Mouse (Mus musculus) hindbrain, postnatal 0 days (tissue): ENCODE measurements around the gene Tnrc6c. TPM values are rescaled to one million over a fixed set of nuclear protein-coding genes. Genes with fewer than 3 reads are reported as not detected.

Source experiments
- ATAC-seq: fragments of 200-750 bp; cut with Nextera tagmentation; 2 replicates; pipeline ENCODE4 v1.8.0; 2017; ENCODE audit warnings: mild to moderate bottlenecking, moderate TSS enrichment, moderate library complexity
- DNase-seq: peaks from one replicate; pipeline ENCODE4 v3.0.0-alpha.2; 2015; ENCODE audit warnings: low spot score
- H3K27ac ChIP-seq: fragments of 300-500 bp; sonication (generic); 2 replicates; pipeline ENCODE4 v1.5.1; 2014; ENCODE audit warnings: mild to moderate bottlenecking
- H3K27me3 ChIP-seq: fragments of 300-500 bp; sonication (generic); 2 replicates; pipeline ENCODE4 v1.6.1; 2014; ENCODE audit warnings: low read length, mixed read lengths; ENCODE audit not compliant: insufficient read depth
- H3K36me3 ChIP-seq: fragments of 300-500 bp; sonication (generic); 2 replicates; pipeline ENCODE4 v1.6.1; 2014; ENCODE audit warnings: low read length, mixed read lengths; ENCODE audit not compliant: insufficient read depth
- H3K4me1 ChIP-seq: fragments of 300-500 bp; sonication (generic); 2 replicates; pipeline ENCODE4 v1.6.1; 2014; ENCODE audit warnings: antibody characterized with exemption, low read length, mixed read lengths; ENCODE audit not compliant: insufficient read depth
- H3K4me2 ChIP-seq: fragments of 300-500 bp; sonication (generic); 2 replicates; pipeline ENCODE4 v1.6.1; 2014; ENCODE audit warnings: low read depth, mild to moderate bottlenecking, low read length, moderate library complexity, mixed read lengths
- H3K4me3 ChIP-seq: fragments of 300-500 bp; sonication (generic); 2 replicates; pipeline ENCODE4 v1.5.1; 2014; ENCODE audit warnings: low read length
- H3K9ac ChIP-seq: fragments of 300-500 bp; sonication (generic); replicated peaks from 2 replicates; pipeline ENCODE4 v1.6.1; 2014; ENCODE audit warnings: mild to moderate bottlenecking, low read length, moderate library complexity, mixed read lengths
- H3K9me3 ChIP-seq: fragments of 300-500 bp; sonication (generic); 2 replicates; pipeline ENCODE4 v1.6.1; 2016; ENCODE audit warnings: low read length, mixed read lengths
- CTCF ChIP-seq: IDR thresholded peaks from 2 replicates; pipeline ENCODE4 v1.5.1; 2016; ENCODE audit warnings: antibody characterized with exemption, control low read depth, low read depth
- WGBS: fragments of 180-500 bp; shearing (Covaris S2); extraction: QIAGEN DNeasy Blood & Tissue Kit; methylation state at CpG from one replicate; pipeline ENCODE4 v1.1.7; 2014; 5-methylcytosine and 5-hydroxymethylcytosine counted together
- polyA plus RNA-seq: library from polyadenylated mRNA; unstranded; fragments of >200 nt; fragmentation: Nextera tagmentation; extraction: Ambion mirVana; gene quantifications from 2 replicates; pipeline ENCODE4 v1.2.1, GENCODE M21; 2015
- total RNA-seq: library from RNA; depleted of rRNA; stranded (reverse); fragments of >200 nt; gene quantifications from 2 replicates; pipeline ENCODE4 v1.2.3, GENCODE M21; 2014

Gene Tnrc6c
- total and polyA plus RNA-seq, 2 experiments from 2014 or later, result 18.3 to 64.9 TPM

DNA sequence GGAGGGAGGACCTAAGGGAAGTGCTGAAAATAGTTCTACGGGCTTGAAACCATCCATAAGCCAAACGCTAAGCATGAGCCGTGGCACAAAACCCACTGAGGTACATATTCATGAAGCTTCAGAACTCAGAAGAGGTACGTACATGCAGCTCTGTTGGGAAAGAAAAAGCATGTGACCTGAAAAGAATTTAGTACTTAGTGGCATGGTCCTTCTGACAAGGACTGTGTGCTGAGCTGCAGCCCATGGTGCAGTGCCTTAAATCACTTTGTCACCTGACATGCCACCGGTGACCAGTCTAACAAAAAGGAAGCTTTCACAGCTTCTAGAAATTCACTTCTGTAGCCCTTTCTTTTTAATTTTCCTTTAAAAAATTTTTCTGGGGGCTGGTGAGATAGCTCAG, 40.0 kb downstream of the Tnrc6c start:
- 76% methylated on average over 5 of the region's 5 CpGs for WGBS
- DNase-seq (no peak), ATAC-seq (no peak)
- Histone ChIP-seq H3K4me3 (no peak overlapping the region), H3K9me3 (no peaks in the 10 kb centered on the region), H3K4me1 (0 out of 2 replicates have a peak, but pooled peaks cover 3% of the 10 kb centered on the region), H3K27me3 (no peaks in the 10 kb centered on the region), H3K4me2 (no peak overlapping the region), H3K36me3 (no peaks in the 10 kb centered on the region), H3K9ac (no peak overlapping the region), H3K27ac (no peak overlapping the region)
- no peak for TF ChIP-seq CTCF

DNA sequence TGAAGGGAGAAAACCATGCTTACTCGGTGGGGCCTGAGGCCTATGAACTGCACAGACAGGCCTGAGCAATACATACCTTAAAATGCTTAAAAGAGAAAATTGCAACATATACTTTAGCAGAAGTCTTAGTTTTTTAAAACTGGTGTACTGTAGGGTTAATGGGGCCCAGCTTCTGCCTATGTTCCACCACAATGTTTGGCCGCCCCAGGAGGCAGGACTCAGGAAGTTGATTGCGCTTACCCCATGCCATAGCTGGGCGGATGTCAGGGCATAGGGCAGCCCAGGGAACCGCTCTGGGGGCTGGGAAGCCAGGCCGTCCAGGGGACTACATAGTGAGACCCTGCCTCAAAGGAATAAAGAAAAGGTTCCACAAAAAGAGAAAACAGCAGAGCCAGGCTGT, 42.5 kb downstream of the Tnrc6c start:
- Histone ChIP-seq H3K27me3 (no peaks in the 10 kb centered on the region), H3K9ac (no peak overlapping the region), H3K36me3 (no peaks in the 10 kb centered on the region), H3K27ac (0 out of 2 replicates have a peak overlapping the region, but pooled peaks have one; percentile 7), H3K4me1 (0 out of 2 replicates have a peak, but pooled peaks cover 3% of the 10 kb centered on the region), H3K4me2 (no peak overlapping the region), H3K4me3 (no peak overlapping the region), H3K9me3 (no peaks in the 10 kb centered on the region)
- DNase-seq (no peak), ATAC-seq (no peak)
- TF ChIP-seq CTCF, result no peak
- 66% methylated on average over 6 of the region's 6 CpGs for WGBS

DNA sequence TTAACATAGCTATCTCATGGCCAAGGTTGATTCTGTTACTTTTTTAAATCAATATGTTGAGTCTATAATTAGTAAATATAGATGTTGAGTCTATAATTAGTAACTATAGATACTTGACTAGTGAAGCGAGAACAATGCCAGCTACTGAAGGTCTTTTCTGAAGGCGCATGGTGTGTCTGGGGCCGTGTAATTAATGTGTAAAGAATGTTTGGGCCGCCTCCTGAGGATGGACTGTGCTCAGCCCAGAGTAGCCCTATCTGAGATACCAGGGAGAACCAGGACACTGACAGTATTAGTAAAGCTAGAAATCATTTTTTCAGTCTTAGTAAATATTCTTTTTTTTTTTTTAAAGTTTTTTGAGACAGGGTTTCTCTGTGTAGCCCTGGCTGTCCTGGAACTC, 46.8 kb downstream of the Tnrc6c start:
- ATAC-seq (no peak), DNase-seq (no peak)
- no peak overlapping the region for H3K9ac ChIP-seq
- 40% methylated on average over 4 of the region's 4 CpGs for WGBS
- no peak overlapping the region for H3K27ac ChIP-seq
- H3K36me3 ChIP-seq, result no peaks in the 10 kb centered on the region
- no peaks in the 10 kb centered on the region for H3K27me3 ChIP-seq
- TF ChIP-seq CTCF, result no peak
- no peak overlapping the region for H3K4me3 ChIP-seq
- H3K9me3 ChIP-seq, result no peaks in the 10 kb centered on the region
- H3K4me2 ChIP-seq, result no peak overlapping the region
- H3K4me1 ChIP-seq, result 0 out of 2 replicates have a peak, but pooled peaks cover 3% of the 10 kb centered on the region

- Histone ChIP-seq H3K4me1 (no peaks in the 10 kb centered on the region), H3K36me3 (0 out of 2 replicates have a peak, but pooled peaks cover 5% of the 10 kb centered on the region), H3K27ac (no peak overlapping the region), H3K4me3 (no peak overlapping the region), H3K9me3 (no peaks in the 10 kb centered on the region), H3K27me3 (no peaks in the 10 kb centered on the region), H3K4me2 (no peak overlapping the region), H3K9ac (no peak overlapping the region)
- TF ChIP-seq CTCF, result no peak
- DNase-seq (no peak), ATAC-seq (no peak)
- WGBS, result 90% methylated on average over 2 of the region's 2 CpGs
These were observed 52.2 kb downstream of the Tnrc6c start for GRCm38 (mm10) chr11:117706267-117706666.

- Histone ChIP-seq H3K4me1 (no peaks in the 10 kb centered on the region), H3K27ac (no peak overlapping the region), H3K36me3 (0 out of 2 replicates have a peak, but pooled peaks cover 5% of the 10 kb centered on the region), H3K9ac (no peak overlapping the region), H3K4me3 (no peak overlapping the region), H3K9me3 (no peaks in the 10 kb centered on the region), H3K27me3 (no peaks in the 10 kb centered on the region), H3K4me2 (no peak overlapping the region)
- no peak for TF ChIP-seq CTCF
- ATAC-seq (no peak), DNase-seq (no peak)
- WGBS, result 85% methylated on average over 2 of the region's 2 CpGs
These were observed 53.1 kb downstream of the Tnrc6c start for GRCm38 (mm10) chr11:117707238-117707637.

- Histone ChIP-seq H3K4me1 (no peaks in the 10 kb centered on the region), H3K27ac (no peak overlapping the region), H3K36me3 (peaks cover 14% of the 10 kb centered on the region; the same call in 1 of the 2 replicates), H3K9ac (no peak overlapping the region), H3K4me3 (no peak overlapping the region), H3K4me2 (no peak overlapping the region), H3K27me3 (no peaks in the 10 kb centered on the region), H3K9me3 (no peaks in the 10 kb centered on the region)
- peak; percentile 68 for TF ChIP-seq CTCF
- ATAC-seq, result no peak
- 56% methylated on average over 4 of the region's 4 CpGs for WGBS
- peak; percentile 81 for DNase-seq
These were observed 55.2 kb downstream of the Tnrc6c start for GRCm38 (mm10) chr11:117709308-117709707.

- Histone ChIP-seq H3K9me3 (no peaks in the 10 kb centered on the region), H3K27ac (no peak overlapping the region), H3K4me3 (no peak overlapping the region), H3K4me2 (no peak overlapping the region), H3K4me1 (no peaks in the 10 kb centered on the region), H3K9ac (no peak overlapping the region), H3K36me3 (peaks cover 18% of the 10 kb centered on the region), H3K27me3 (no peaks in the 10 kb centered on the region)
- WGBS, result 61% methylated on average over 2 of the region's 2 CpGs
- ATAC-seq, result no peak
- no peak for TF ChIP-seq CTCF
- DNase-seq, result no peak
These were observed 56.8 kb downstream of the Tnrc6c start for GRCm38 (mm10) chr11:117710815-117711294.
